Mouse (Mus musculus) MEL (cell line): ENCODE measurements around the gene Ltc4s. TPM values are rescaled to one million over a fixed set of nuclear protein-coding genes. Genes with fewer than 3 reads are reported as not detected.

Source experiments
- DNase-seq: peaks from one replicate; pipeline ENCODE4 v3.0.0; 2011; ENCODE audit warnings: low read depth, low spot score
- H3K27ac ChIP-seq: 2 replicates; pipeline ENCODE4 v1.5.1; 2012; ENCODE audit warnings: low read depth, mild to moderate bottlenecking, control low read depth, low read length, moderate library complexity; ENCODE audit not compliant: control insufficient read depth
- H3K27me3 ChIP-seq, 2 experiments: fragments of 150-350 bp in 1 of 2; sonication (generic) in 1 of 2; 2 replicates each; pipeline ENCODE4 v1.6.1; 2012; ENCODE audit warnings: low read length in 2 of 2, mild to moderate bottlenecking in 2 of 2, improper control_type of control experiment in 1 of 2, moderate library complexity in 1 of 2; ENCODE audit not compliant: insufficient read depth in 2 of 2, control insufficient read depth in 1 of 2
- H3K36me3 ChIP-seq, 2 experiments: 2 replicates each; pipeline ENCODE4 v1.6.1; 2012 to 2014; ENCODE audit warnings: low read length in 2 of 2, improper control_type of control experiment in 1 of 2, inconsistent platforms in 1 of 2, mild to moderate bottlenecking in 1 of 2; ENCODE audit not compliant: insufficient read depth in 2 of 2, control insufficient read depth in 1 of 2
- H3K4me1 ChIP-seq, 2 experiments: fragments of 150-350 bp in 1 of 2; sonication (generic) in 1 of 2; 2 replicates each; pipeline ENCODE4 v1.6.1; 2012; ENCODE audit warnings: low read length in 2 of 2, improper control_type of control experiment in 1 of 2, mild to moderate bottlenecking in 1 of 2; ENCODE audit not compliant: insufficient read depth in 2 of 2, control insufficient read depth in 1 of 2
- H3K4me3 ChIP-seq, 2 experiments: fragments of 150-350 bp in 1 of 2; sonication (generic) in 1 of 2; 2 replicates each; pipeline ENCODE4 v1.5.1; 2012; ENCODE audit warnings: low read depth in 2 of 2, low read length in 2 of 2, mild to moderate bottlenecking in 2 of 2, moderate library complexity in 2 of 2, control low read depth in 1 of 2, improper control_type of control experiment in 1 of 2; ENCODE audit not compliant: control insufficient read depth in 1 of 2, insufficient read depth in 1 of 2
- H3K79me2 ChIP-seq: 2 replicates; pipeline ENCODE4 v1.6.1; 2012; ENCODE audit warnings: mild to moderate bottlenecking, low read length, moderate library complexity; ENCODE audit not compliant: control insufficient read depth, poor library complexity, insufficient read depth
- H3K9ac ChIP-seq: 2 replicates; pipeline ENCODE4 v1.6.1; 2012; ENCODE audit warnings: low read depth, mild to moderate bottlenecking, control low read depth, low read length, moderate library complexity; ENCODE audit not compliant: control insufficient read depth, poor library complexity, severe bottlenecking
- H3K9me3 ChIP-seq: fragments of 150-350 bp; sonication (generic); replicated peaks from 2 replicates; pipeline ENCODE4 v1.6.1; 2012; ENCODE audit warnings: mild to moderate bottlenecking, low read length, improper control_type of control experiment, moderate library complexity; ENCODE audit not compliant: insufficient read depth
- CHD1 ChIP-seq: IDR thresholded peaks from 2 replicates; pipeline ENCODE4 v1.6.1; 2012; ENCODE audit warnings: low read depth, mild to moderate bottlenecking, inconsistent platforms, low read length, improper control_type of control experiment
- CHD2 ChIP-seq: IDR thresholded peaks from 2 replicates; pipeline ENCODE4 v1.6.1; 2011; ENCODE audit warnings: low read length, improper control_type of control experiment
- E2F4 ChIP-seq: IDR thresholded peaks from 2 replicates; pipeline ENCODE4 v1.6.1; 2011; ENCODE audit warnings: low read depth, low read length, improper control_type of control experiment, borderline replicate concordance
- ETS1 ChIP-seq: IDR thresholded peaks from 2 replicates; pipeline ENCODE4 v1.6.1; 2012; ENCODE audit warnings: low read depth, mild to moderate bottlenecking, inconsistent platforms, low read length, improper control_type of control experiment, moderate library complexity
- HCFC1 ChIP-seq: IDR thresholded peaks from 2 replicates; pipeline ENCODE4 v1.6.1; 2012; ENCODE audit warnings: low read depth, mild to moderate bottlenecking, inconsistent platforms, low read length, improper control_type of control experiment, moderate library complexity
- JUND ChIP-seq: IDR thresholded peaks from 2 replicates; pipeline ENCODE4 v1.6.1; 2011; ENCODE audit warnings: low read depth, mild to moderate bottlenecking, improper control_type of control experiment, low read length
- MAZ ChIP-seq: IDR thresholded peaks from 2 replicates; pipeline ENCODE4 v1.6.1; 2012; ENCODE audit warnings: low read depth, mild to moderate bottlenecking, inconsistent platforms, low read length, improper control_type of control experiment
- MYC ChIP-seq: IDR thresholded peaks from 2 replicates; pipeline ENCODE4 v1.6.1; 2011; ENCODE audit warnings: low read depth, mild to moderate bottlenecking, low read length, improper control_type of control experiment, moderate library complexity
- NRF1 ChIP-seq: IDR thresholded peaks from 2 replicates; pipeline ENCODE4 v1.6.1; 2014; ENCODE audit warnings: low read depth, mild to moderate bottlenecking, inconsistent platforms, low read length, improper control_type of control experiment, moderate library complexity; ENCODE audit not compliant: poor library complexity, insufficient read depth, severe bottlenecking
- POLR2A ChIP-seq, 2 experiments: IDR thresholded peaks; 2 replicates each; pipeline ENCODE4 v1.6.1; 2011 to 2012; ENCODE audit warnings: low read length in 2 of 2, mild to moderate bottlenecking in 2 of 2, control low read depth in 1 of 2, improper control_type of control experiment in 1 of 2, low read depth in 1 of 2, moderate library complexity in 1 of 2; ENCODE audit not compliant: control insufficient read depth in 1 of 2, insufficient read depth in 1 of 2, poor library complexity in 1 of 2
- RAD21 ChIP-seq: IDR thresholded peaks from 2 replicates; pipeline ENCODE4 v1.6.1; 2011; ENCODE audit warnings: mild to moderate bottlenecking, low read depth, low read length, improper control_type of control experiment
- SIN3A ChIP-seq: IDR thresholded peaks from 2 replicates; pipeline ENCODE4 v1.6.1; 2012; ENCODE audit warnings: low read length, improper control_type of control experiment, inconsistent platforms
- ZC3H11A ChIP-seq: IDR thresholded peaks from 2 replicates; pipeline ENCODE4 v1.6.1; 2012; ENCODE audit warnings: low read depth, mild to moderate bottlenecking, inconsistent platforms, low read length, improper control_type of control experiment
- ZMIZ1 ChIP-seq: IDR thresholded peaks from 2 replicates; pipeline ENCODE4 v1.6.1; 2012; ENCODE audit warnings: low read depth, mild to moderate bottlenecking, inconsistent platforms, low read length, improper control_type of control experiment, moderate library complexity
- polyA plus RNA-seq, 2 experiments: library from polyadenylated mRNA; stranded (reverse) in 1 of 2; unstranded in 1 of 2; fragments of >175 nt in 1 of 2; fragments of >200 nt in 1 of 2; gene quantifications; 2 replicates each; pipeline versions ENCODE4 v1.2.1 to v1.2.4; 2012; ENCODE audit warnings: low replicate concordance in 2 of 2, low read depth in 1 of 2; ENCODE audit not compliant: insufficient read length in 2 of 2, insufficient read depth in 1 of 2, missing spikeins in 1 of 2
- total RNA-seq: library from RNA; depleted of rRNA; stranded (reverse); fragments of 300-350 nt; gene quantifications from 2 replicates; pipeline ENCODE4 v1.2.3, GENCODE M21; 2012; rRNA removed

Ltc4s gene
- total and polyA plus RNA-seq, 3 experiments = 3.1 to 3.4 TPM; not detected in 1

DNA sequence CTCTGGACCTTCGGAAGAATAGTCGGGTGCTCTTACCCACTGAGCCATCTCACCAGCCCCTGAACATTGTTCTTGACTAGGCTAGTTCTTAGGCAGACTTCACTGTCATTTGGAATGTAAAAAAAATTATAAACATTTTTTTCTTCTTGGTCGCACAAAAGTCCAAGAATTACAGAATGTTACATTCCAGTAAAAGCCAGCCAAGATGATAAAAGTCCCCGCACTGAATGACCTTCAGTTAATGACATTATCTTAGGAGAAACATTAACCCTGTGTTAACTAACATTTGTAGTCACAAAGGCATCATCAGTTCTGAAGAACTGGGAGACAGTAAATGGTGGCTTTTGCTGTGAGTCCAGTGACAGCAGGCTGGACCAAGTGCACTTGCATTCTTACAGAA lies 48.1 kb downstream of the Ltc4s start:
- Histone ChIP-seq H3K4me3 (no peak overlapping the region), H3K27ac (no peak overlapping the region), H3K9ac (no peak overlapping the region), H3K36me3 (no peaks in the 10 kb centered on the region), H3K27me3 (no peaks in the 10 kb centered on the region), H3K4me1 (no peaks in the 10 kb centered on the region), H3K79me2 (no peaks in the 10 kb centered on the region), H3K9me3 (no peaks in the 10 kb centered on the region)
- DNase-seq = no peak
- no peak for TF ChIP-seq HCFC1
- TF ChIP-seq ZC3H11A = no peak
- no peak for TF ChIP-seq ZMIZ1
- no peak for TF ChIP-seq SIN3A
- TF ChIP-seq E2F4 = no peak
- TF ChIP-seq RAD21 = no peak
- no peak for TF ChIP-seq CHD1
- no peak for TF ChIP-seq MYC
- no peak for TF ChIP-seq ETS1
- no peak for TF ChIP-seq CHD2
- no peak for TF ChIP-seq NRF1
- TF ChIP-seq JUND = no peak
- TF ChIP-seq POLR2A (IDR thresholded peaks at IDR 0.05; ENCODE audit: control insufficient read depth in 1 of 2, insufficient read depth in 1 of 2, low read depth in 1 of 2, low read length in 2 of 2, poor library complexity in 1 of 2) = no peak
- no peak for TF ChIP-seq MAZ

DNA sequence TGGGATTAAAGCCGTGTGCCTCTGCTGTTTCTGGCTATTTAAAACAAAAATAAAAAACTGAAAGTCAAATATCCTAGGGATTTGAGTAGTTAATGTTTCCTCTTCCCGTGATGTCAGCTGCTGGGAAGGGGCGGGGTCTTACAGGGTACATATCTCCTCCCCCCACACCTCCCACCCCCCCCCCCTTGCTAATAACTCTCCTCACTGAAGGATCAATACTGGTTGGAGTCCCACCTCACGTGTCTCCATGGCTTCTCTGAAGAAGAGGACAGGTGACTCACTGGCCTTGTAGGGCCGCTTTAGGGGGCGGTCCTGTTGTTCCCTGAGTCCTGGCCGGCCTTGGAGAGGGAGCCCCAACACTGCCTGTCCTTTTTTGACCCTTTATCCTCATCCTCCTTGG lies 49.7 kb downstream of the Ltc4s start:
- H3K27me3 ChIP-seq = no peaks in the 10 kb centered on the region
- H3K36me3 ChIP-seq = peaks cover 0 to 2% of the 10 kb centered on the region in 2 experiments; a peak in 1 of 4 replicates
- no peak overlapping the region for H3K27ac ChIP-seq
- TF ChIP-seq HCFC1 = no peak
- TF ChIP-seq, all 39 proteins: peak for 0
- Histone ChIP-seq H3K79me2 (no peaks in the 10 kb centered on the region), H3K4me3 (no peak overlapping the region), H3K4me1 (peaks cover 2 to 6% of the 10 kb centered on the region in 2 experiments; a peak in 2 of 4 replicates), H3K9ac (no peak overlapping the region), H3K9me3 (no peaks in the 10 kb centered on the region)
- no peak for DNase-seq

Other genes with a start within 250 kb of the Ltc4s start
- gene Rnf130, start 213.3 kb downstream of the Ltc4s start, total RNA-seq = 78.2 and 81.1 TPM in 2 replicates
- 100 to 1,000 TPM in 1 of 2 experiments, 10 to 100 TPM in 1; 59.5 to 507 TPM for gene Rnf130, start 213.3 kb downstream of the Ltc4s start, polyA plus RNA-seq
- 17.7 and 18.6 TPM in 2 replicates for gene Tbc1d9b, start 107.2 kb downstream of the Ltc4s start, total RNA-seq
- 10 to 100 TPM in 1 of 2 experiments, not detected in 1; 32.5 TPM for gene Tbc1d9b, start 107.2 kb downstream of the Ltc4s start, polyA plus RNA-seq
- 10.6 and 12.1 TPM in 2 replicates for gene Mrnip, start 64.2 kb downstream of the Ltc4s start, total RNA-seq
- 1 to 10 TPM in 1 of 2 experiments, not detected in 1; 8.6 TPM for gene Mrnip, start 64.2 kb downstream of the Ltc4s start, polyA plus RNA-seq
- gene Sqstm1, start 27.8 kb downstream of the Ltc4s start, total RNA-seq = 223 and 240 TPM in 2 replicates
- gene Sqstm1, start 27.8 kb downstream of the Ltc4s start, polyA plus RNA-seq = 100 to 1,000 TPM in 1 of 2 experiments, not detected in 1; 187 TPM
- 22.3 and 33.7 TPM in 2 replicates for gene Mgat4b, start 27.7 kb downstream of the Ltc4s start, total RNA-seq
- 10 to 100 TPM in 1 of 2 experiments, not detected in 1; 69.4 TPM for gene Mgat4b, start 27.7 kb downstream of the Ltc4s start, polyA plus RNA-seq
- gene Maml1, start 53.7 kb upstream of the Ltc4s start, total RNA-seq = 3.8 and 4.5 TPM in 2 replicates
- gene Maml1, start 53.7 kb upstream of the Ltc4s start, polyA plus RNA-seq = 10 to 100 TPM in 1 of 2 experiments, not detected in 1; 12.6 TPM
- 785 and 867 TPM in 2 replicates for gene Canx, start 87.1 kb upstream of the Ltc4s start, total RNA-seq
- gene Canx, start 87.1 kb upstream of the Ltc4s start, polyA plus RNA-seq = 100 to 1,000 TPM; 390 to 464 TPM
- 0.23 and 0.42 TPM in 2 replicates for gene Cby3, start 115.8 kb upstream of the Ltc4s start, total RNA-seq
- under 1 TPM in 1 of 2 experiments, not detected in 1; 0.31 TPM for gene Cby3, start 115.8 kb upstream of the Ltc4s start, polyA plus RNA-seq
- gene Hnrnph1, start 138.4 kb upstream of the Ltc4s start, total RNA-seq = 227 and 232 TPM in 2 replicates
- gene Hnrnph1, start 138.4 kb upstream of the Ltc4s start, polyA plus RNA-seq = 100 to 1,000 TPM; 425 to 552 TPM
- gene Rufy1, start 192.5 kb upstream of the Ltc4s start, total RNA-seq = 13.8 and 18.4 TPM in 2 replicates
- gene Rufy1, start 192.5 kb upstream of the Ltc4s start, polyA plus RNA-seq = 10 to 100 TPM in 1 of 2 experiments, not detected in 1; 17.8 TPM